Mouse (Mus musculus) bone marrow, adult 2 months (tissue): ENCODE measurements at regions not wholly inside any gene's neighbourhood (a gene's known extent, or its start where the extent isn't known, plus 50 kb on each side); places are given as distances from the start of the nearest gene placed in this dataset.

Experiments
- H3K27ac ChIP-seq: fragments of 200-500 bp; 2 replicates; pipeline ENCODE4 v1.5.1; 2012; ENCODE audit warnings: low read depth, mild to moderate bottlenecking, control low read depth, inconsistent platforms, low read length; ENCODE audit not compliant: control insufficient read depth, poor library complexity, insufficient read depth
- H3K4me1 ChIP-seq: fragments of 200-500 bp; 2 replicates; pipeline ENCODE4 v1.6.1; 2011; ENCODE audit warnings: low read length; ENCODE audit not compliant: control insufficient read depth, insufficient read depth
- H3K4me3 ChIP-seq: fragments of 200-500 bp; replicated peaks from 2 replicates; pipeline ENCODE3; 2011; ENCODE audit warnings: mild to moderate bottlenecking, low read depth, low read length, control low read depth; ENCODE audit not compliant: control insufficient read depth
- CTCF ChIP-seq: fragments of 200-500 bp; IDR thresholded peaks from 2 replicates; pipeline ENCODE4 v1.5.1; 2011; ENCODE audit warnings: low read length, control low read depth; ENCODE audit not compliant: control insufficient read depth, insufficient read depth
- POLR2A ChIP-seq: fragments of 200-500 bp; IDR thresholded peaks from 2 replicates; pipeline ENCODE4 v1.6.1; 2011; ENCODE audit warnings: low read depth, mild to moderate bottlenecking, control low read depth, low read length, borderline replicate concordance; ENCODE audit not compliant: control insufficient read depth
- WGBS: fragments of 180-500 bp; shearing (Covaris S2); methylation state at CpG from one replicate; pipeline ENCODE4 v1.1.7; 2018; 5-methylcytosine and 5-hydroxymethylcytosine counted together

DNA sequence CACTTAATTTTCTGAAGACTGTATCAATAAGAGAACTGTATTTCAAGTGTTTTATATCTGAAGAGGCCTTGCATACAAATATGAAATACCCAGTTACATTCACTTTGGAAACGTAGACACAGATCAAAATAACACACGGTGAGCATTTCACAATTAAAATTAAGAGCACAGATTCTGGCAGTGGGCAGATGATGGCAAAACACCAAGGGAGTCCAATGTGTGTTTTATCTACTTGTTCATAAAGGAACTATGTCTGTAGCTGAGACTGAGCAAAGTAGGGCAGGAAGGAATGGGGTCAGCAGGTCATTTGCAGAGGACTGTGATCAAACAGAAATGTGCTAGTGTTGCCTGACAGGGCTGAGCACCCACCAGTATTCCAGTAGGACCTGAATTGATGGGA lies 171.6 kb upstream of the Pabpc6 start:
- no peak overlapping the region for H3K4me3 ChIP-seq
- no peak for TF ChIP-seq CTCF
- no peak for TF ChIP-seq POLR2A
- H3K4me1 ChIP-seq: no peaks in the 10 kb centered on the region
- WGBS: 83% methylated on average over 2 of the region's 2 CpGs
- H3K27ac ChIP-seq: no peak overlapping the region

- no peak overlapping the region for H3K4me3 ChIP-seq
- no peak for TF ChIP-seq POLR2A
- TF ChIP-seq CTCF: no peak
- no peak overlapping the region for H3K27ac ChIP-seq
- H3K4me1 ChIP-seq: no peaks in the 10 kb centered on the region
- 81% methylated on average over 7 of the region's 7 CpGs for WGBS
Measured at GRCm38 (mm10) chr17:9839256-9839655, 169.7 kb upstream of the Pabpc6 start.

- 79% methylated on average over 7 of the region's 7 CpGs for WGBS
- H3K4me3 ChIP-seq: no peak overlapping the region
- H3K4me1 ChIP-seq: no peaks in the 10 kb centered on the region
- no peak overlapping the region for H3K27ac ChIP-seq
- TF ChIP-seq POLR2A (no peak), CTCF (no peak)
Measured at GRCm38 (mm10) chr17:9836995-9837842, 167.7 kb upstream of the Pabpc6 start.

- TF ChIP-seq CTCF (no peak), POLR2A (no peak)
- H3K4me1 ChIP-seq: no peaks in the 10 kb centered on the region
- no peak overlapping the region for H3K27ac ChIP-seq
- WGBS: 81% methylated on average over 5 of the region's 5 CpGs
- H3K4me3 ChIP-seq: no peak overlapping the region
Measured at GRCm38 (mm10) chr17:9829895-9830294, 160.4 kb upstream of the Pabpc6 start.

- TF ChIP-seq CTCF: no peak
- TF ChIP-seq POLR2A: no peak
- 75% methylated on average over 4 of the region's 4 CpGs for WGBS
Measured at GRCm38 (mm10) chr17:9821358-9821757, 151.8 kb upstream of the Pabpc6 start.

GRCm38 (mm10) chr17:9817056-9817455 lies 147.5 kb upstream of the Pabpc6 start:
- Histone ChIP-seq H3K4me3 (no peak overlapping the region), H3K4me1 (no peaks in the 10 kb centered on the region), H3K27ac (no peak overlapping the region)
- no peak for TF ChIP-seq POLR2A
- TF ChIP-seq CTCF: no peak

More at GRCm38 (mm10) chr17:9821358-9821757, 151.8 kb upstream of the Pabpc6 start:
- Histone ChIP-seq H3K4me3 (no peak overlapping the region), H3K27ac (no peak overlapping the region), H3K4me1 (no peaks in the 10 kb centered on the region)

DNA sequence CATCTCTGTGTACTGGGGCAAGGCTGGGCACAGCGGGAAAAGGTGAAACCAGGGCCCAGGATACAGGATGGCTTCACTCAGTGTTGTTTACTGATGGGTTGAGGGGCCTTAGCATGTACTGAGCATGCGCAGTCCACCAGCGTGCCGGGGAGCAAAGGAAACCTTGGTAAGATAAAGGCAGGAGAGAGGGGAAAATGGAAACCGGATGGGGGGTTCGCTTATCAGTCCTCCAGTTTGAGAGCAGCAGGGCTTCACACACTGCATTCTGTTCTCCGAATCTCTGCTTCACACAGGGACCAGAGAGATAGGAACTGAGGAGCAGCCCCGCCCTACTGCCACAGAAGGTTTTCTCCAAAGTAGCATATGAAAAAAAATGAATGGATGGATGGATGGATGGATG lies 127.6 kb upstream of the Pabpc6 start:
- no peaks in the 10 kb centered on the region for H3K4me1 ChIP-seq
- no peak overlapping the region for H3K27ac ChIP-seq
- no peak for TF ChIP-seq CTCF
- no peak for TF ChIP-seq POLR2A
- WGBS: 85% methylated on average over 8 of the region's 8 CpGs
- H3K4me3 ChIP-seq: no peak overlapping the region

DNA sequence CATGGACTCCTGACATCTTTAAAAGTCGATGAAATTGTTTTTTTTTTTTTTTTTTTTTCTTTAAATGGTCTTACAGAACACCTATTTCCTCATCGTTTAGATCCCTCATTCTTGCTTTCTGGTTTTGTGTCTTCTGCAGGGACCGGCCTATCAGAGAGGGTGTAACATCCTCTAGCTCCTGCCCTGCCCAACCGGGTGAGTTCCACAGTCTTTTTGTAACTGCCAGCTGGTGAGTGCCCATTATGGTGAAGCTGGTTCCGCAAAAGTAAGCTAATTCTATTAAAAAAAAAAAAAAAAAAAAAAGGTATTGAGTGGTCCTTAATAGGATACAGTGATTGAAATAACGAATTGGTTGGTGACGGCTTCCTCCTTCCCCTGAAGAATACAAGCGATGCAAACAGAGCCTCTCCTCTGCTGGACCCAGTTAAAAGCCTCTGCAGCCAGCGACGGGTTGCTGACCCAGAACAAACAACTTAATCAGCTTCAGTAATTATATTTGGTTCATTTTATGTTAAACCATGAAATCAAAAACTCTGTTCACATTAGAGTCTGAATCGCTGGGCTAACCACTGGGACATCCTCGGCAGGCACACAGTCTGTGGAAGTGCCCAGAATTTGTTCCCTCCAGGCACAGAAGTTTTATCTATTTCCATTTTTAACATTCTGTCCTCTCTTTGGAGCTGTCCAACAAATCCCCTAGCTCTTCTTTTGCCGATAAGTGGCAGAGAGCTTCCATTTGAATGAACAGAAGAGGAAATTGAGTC lies 126.9 kb upstream of the Pabpc6 start:
- Histone ChIP-seq H3K27ac (no peak overlapping the region), H3K4me3 (no peak overlapping the region), H3K4me1 (no peaks in the 10 kb centered on the region)
- WGBS: 85% methylated on average over 13 of the region's 13 CpGs
- no peak for TF ChIP-seq POLR2A
- TF ChIP-seq CTCF: no peak
